Mouse (Mus musculus): ENCODE measurements around the gene Gm3115. TPM values are rescaled to one million over a fixed set of nuclear protein-coding genes. Genes with fewer than 3 reads are reported as not detected.
"Not testable (repeated sequence)": the region's sequence is repeated elsewhere in the genome, so short reads cannot be mapped to it uniquely, and the experiment has no call there.

Gene Gm3115
- not detected in 2 replicates for polyA plus RNA-seq (2014; fragmentation: Nextera tagmentation; extraction: Ambion mirVana)

DNA sequence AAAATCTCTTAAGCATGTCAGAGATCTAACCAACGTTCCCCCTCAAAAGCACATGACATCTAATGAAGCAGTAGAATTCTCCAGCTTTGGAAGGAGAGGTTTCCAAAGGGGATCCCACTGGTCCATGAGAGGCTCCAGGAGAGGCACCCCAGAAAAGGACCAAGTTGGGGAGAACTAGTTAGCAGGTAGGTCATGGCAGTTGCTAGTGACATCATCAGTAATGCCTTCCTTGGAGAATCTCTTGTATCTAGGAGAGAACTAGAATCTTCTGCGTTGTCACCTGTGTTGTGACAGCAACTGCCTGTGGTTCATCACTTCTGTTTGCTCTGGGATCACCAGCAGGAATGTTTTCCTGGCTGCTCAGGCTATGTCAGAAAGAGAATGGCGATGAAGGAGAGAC lies at the start of gene Gm3115:
Gm3115 (plus strand) TSS at position 301 of the 400 bp plus-strand sequence.
- 59% methylated on average over 3 of the region's 3 CpGs for WGBS
- not testable (repeated sequence) for ATAC-seq (replicated peaks; ENCODE audit: low FRiP score, low TSS enrichment, low read depth); DNase-seq (ENCODE audit: low spot score); H3K27me3 ChIP-seq (replicated peaks; ENCODE audit: control insufficient read depth, insufficient read depth, low read length); H3K27ac ChIP-seq (ENCODE audit: low read depth); H3K4me1 ChIP-seq (replicated peaks; ENCODE audit: control insufficient read depth, insufficient read depth, low read length); H3K9me3 ChIP-seq (ENCODE audit: control insufficient read depth, low read length); H3K9ac ChIP-seq (ENCODE audit: low read length); H3K4me3 ChIP-seq (ENCODE audit: low read depth, low read length); H3K4me2 ChIP-seq (ENCODE audit: low read length); H3K36me3 ChIP-seq (ENCODE audit: control insufficient read depth, insufficient read depth, low read length)

DNA sequence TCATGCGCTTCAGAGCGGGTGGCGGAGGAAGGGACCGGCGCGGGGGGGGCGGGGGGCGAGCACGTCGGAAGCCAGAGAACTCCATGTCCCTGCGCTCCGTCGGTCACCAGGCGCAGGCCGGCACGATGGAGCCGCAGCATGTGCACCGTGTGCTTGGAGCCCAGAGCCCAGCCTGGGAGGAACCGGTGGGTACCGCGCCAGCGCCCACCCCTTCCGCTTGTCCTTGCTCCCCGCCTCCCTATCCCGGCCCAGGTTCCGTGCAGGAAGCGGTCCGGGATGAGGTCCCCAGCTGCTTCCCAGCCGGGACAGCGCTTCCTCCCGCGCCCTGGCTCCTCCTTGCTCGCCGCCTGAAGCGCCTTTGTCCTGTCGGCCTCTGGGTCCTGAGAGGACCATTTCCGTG lies 26.5 kb downstream of the Gm3115 start, which contains the start of gene Gm8108:
Gm8108 (plus strand) TSS at position 101 of the 400 bp plus-strand sequence.
- not testable (repeated sequence) for H3K27ac ChIP-seq (ENCODE audit: low read depth); H3K9me3 ChIP-seq (ENCODE audit: control insufficient read depth, low read length); H3K27me3 ChIP-seq (replicated peaks; ENCODE audit: control insufficient read depth, insufficient read depth, low read length); H3K4me1 ChIP-seq (replicated peaks; ENCODE audit: control insufficient read depth, insufficient read depth, low read length); H3K9ac ChIP-seq (ENCODE audit: low read length); ATAC-seq (replicated peaks; ENCODE audit: low FRiP score, low TSS enrichment, low read depth); H3K36me3 ChIP-seq (ENCODE audit: control insufficient read depth, insufficient read depth, low read length)
- peak within 1 kb of the TSS; percentile 48 for H3K4me2 ChIP-seq (ENCODE audit: low read length)
- H3K4me3 ChIP-seq (ENCODE audit: low read depth, low read length) = peak within 1 kb of the TSS; percentile 29
- peak; percentile 50 for DNase-seq (ENCODE audit: low spot score)
- 1% methylated on average over 22 of the region's 37 CpGs for WGBS

DNA sequence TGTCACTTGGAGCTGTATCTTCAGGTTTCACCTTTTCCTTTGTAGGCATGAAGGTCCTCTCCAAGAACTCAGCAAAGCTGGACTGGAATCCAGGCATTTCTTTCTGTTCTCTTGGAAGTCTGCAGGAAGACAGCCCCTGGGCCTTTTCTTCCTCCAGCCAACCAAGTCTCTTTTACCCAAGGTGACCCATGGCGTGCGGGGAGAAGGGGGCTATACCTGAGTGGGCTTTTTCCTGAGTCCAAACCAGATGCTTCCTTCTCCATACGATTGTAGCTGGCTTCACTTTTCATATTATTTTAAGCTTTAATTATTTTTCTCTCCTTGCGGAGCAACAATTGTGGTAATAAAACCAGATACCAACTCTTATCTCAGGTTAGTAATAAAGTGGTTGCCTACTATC lies 57.7 kb downstream of the Gm3115 start:
- not testable (repeated sequence) for H3K4me3 ChIP-seq (ENCODE audit: low read depth, low read length); H3K36me3 ChIP-seq (ENCODE audit: control insufficient read depth, insufficient read depth, low read length); ATAC-seq (replicated peaks; ENCODE audit: low FRiP score, low TSS enrichment, low read depth); DNase-seq (ENCODE audit: low spot score); H3K27me3 ChIP-seq (replicated peaks; ENCODE audit: control insufficient read depth, insufficient read depth, low read length); H3K27ac ChIP-seq (ENCODE audit: low read depth); H3K4me1 ChIP-seq (replicated peaks; ENCODE audit: control insufficient read depth, insufficient read depth, low read length); H3K4me2 ChIP-seq (ENCODE audit: low read length); H3K9ac ChIP-seq (ENCODE audit: low read length); H3K9me3 ChIP-seq (ENCODE audit: control insufficient read depth, low read length)
- WGBS = 93% methylated on average over 4 of the region's 4 CpGs

Other genes with a start within 250 kb of the Gm3115 start
- not detected in 2 replicates for gene Gm3033, start 237.9 kb upstream of the Gm3115 start, polyA plus RNA-seq (2014; fragmentation: Nextera tagmentation; extraction: Ambion mirVana)
- gene Gm2916, start 199.9 kb upstream of the Gm3115 start, polyA plus RNA-seq (2014; fragmentation: Nextera tagmentation; extraction: Ambion mirVana) = 0.11 TPM in 1 of 2 replicates, not detected in the other
- gene Gm3029, start 152.4 kb upstream of the Gm3115 start, polyA plus RNA-seq (2014; fragmentation: Nextera tagmentation; extraction: Ambion mirVana) = not detected in 2 replicates
- gene Gm3095, start 120.6 kb upstream of the Gm3115 start, polyA plus RNA-seq (2014; fragmentation: Nextera tagmentation; extraction: Ambion mirVana) = not detected in 2 replicates
- not detected in 2 replicates for gene Gm3099, start 85.7 kb upstream of the Gm3115 start, polyA plus RNA-seq (2014; fragmentation: Nextera tagmentation; extraction: Ambion mirVana)
- 0.11 TPM in 1 of 2 replicates, not detected in the other for gene Gm5796, start 60.2 kb upstream of the Gm3115 start, polyA plus RNA-seq (2014; fragmentation: Nextera tagmentation; extraction: Ambion mirVana)
- 0.51 and 0.59 TPM in 2 replicates for gene Gm8108, start 26.4 kb downstream of the Gm3115 start, polyA plus RNA-seq (2014; fragmentation: Nextera tagmentation; extraction: Ambion mirVana)
- not detected in 2 replicates for gene Gm3127, start 80.9 kb downstream of the Gm3115 start, polyA plus RNA-seq (2014; fragmentation: Nextera tagmentation; extraction: Ambion mirVana)
- 0.14 and 0.82 TPM in 2 replicates for gene Gm2974, start 98.5 kb downstream of the Gm3115 start, polyA plus RNA-seq (2014; fragmentation: Nextera tagmentation; extraction: Ambion mirVana)
- not detected in 2 replicates for gene Gm3138, start 165.5 kb downstream of the Gm3115 start, polyA plus RNA-seq (2014; fragmentation: Nextera tagmentation; extraction: Ambion mirVana)
- gene Gm3149, start 233.2 kb downstream of the Gm3115 start, polyA plus RNA-seq (2014; fragmentation: Nextera tagmentation; extraction: Ambion mirVana) = not detected in 2 replicates

All from intestine, embryonic 14.5 days (tissue).